Mouse (Mus musculus) bone marrow, adult 2 months (tissue): ENCODE measurements around the gene Tnfrsf21.

Source experiments
- CTCF ChIP-seq: fragments of 200-500 bp; IDR thresholded peaks from 2 replicates; pipeline ENCODE4 v1.5.1; 2011; ENCODE audit warnings: low read length, control low read depth; ENCODE audit not compliant: control insufficient read depth, insufficient read depth
- POLR2A ChIP-seq: fragments of 200-500 bp; IDR thresholded peaks from 2 replicates; pipeline ENCODE4 v1.6.1; 2011; ENCODE audit warnings: low read depth, mild to moderate bottlenecking, control low read depth, low read length, borderline replicate concordance; ENCODE audit not compliant: control insufficient read depth

DNA sequence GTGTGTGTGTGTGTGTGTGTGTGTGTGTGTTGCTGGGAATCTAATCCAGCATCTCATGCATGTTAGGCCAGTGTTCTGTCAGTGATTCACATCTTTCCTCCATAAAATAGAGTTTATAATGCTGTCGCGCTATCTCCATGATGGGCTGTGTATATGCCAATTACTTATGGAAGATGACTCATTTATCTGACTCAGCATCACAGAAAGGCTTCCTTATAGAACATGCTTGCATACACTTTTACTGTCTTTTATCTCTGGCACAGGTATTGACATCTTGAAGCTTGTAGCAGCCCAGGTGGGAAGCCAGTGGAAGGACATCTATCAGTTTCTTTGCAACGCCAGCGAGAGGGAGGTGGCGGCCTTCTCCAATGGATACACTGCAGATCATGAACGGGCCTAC is 48.4 kb downstream of the Tnfrsf21 start:
- no peak for TF ChIP-seq POLR2A
- TF ChIP-seq CTCF: no peak
